Mouse (Mus musculus): ENCODE data around the gene Cnot3. TPM values are rescaled to one million over a fixed set of nuclear protein-coding genes. Genes with fewer than 3 reads are reported as not detected.
"Not testable (repeated sequence)": the region's sequence is repeated elsewhere in the genome, so short reads cannot be mapped to it uniquely, and the experiment has no call there.

Gene Cnot3
- total and polyA plus RNA-seq, 3 experiments: 22.1 to 33.2 (median 23.1) TPM

DNA sequence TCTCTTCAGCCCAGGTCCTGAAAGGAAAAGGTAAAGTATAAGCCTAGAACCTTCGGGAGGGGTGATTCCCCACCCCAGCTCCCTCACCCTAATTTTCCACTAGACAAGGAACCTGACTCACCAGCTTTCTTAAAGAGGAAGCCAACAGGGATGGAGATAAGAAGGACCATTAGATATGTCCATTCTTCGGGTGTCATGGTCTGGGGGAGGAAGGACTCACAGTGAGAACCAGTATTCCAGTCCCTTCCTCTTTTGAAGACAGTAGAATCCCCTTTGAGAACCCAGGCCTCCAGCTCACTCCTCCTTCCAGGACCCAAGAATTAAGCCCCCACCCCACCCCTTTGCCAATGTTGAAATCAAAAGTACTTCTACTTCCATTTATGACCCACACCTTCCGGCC is 46.9 kb downstream of the Cnot3 start:
- peak overlapping the region; percentile 97 for H3K27ac ChIP-seq

GRCm38 (mm10) chr7:3692382-3692986 is 47.4 kb downstream of the Cnot3 start, which contains the start of gene Tsen34:
Gene Tsen34, plus strand, starts transcription at chr7:3692863.
- Histone ChIP-seq H3K27ac (peak within 1 kb of the TSS; percentile 97), H3K36me3 (ENCODE audit: control insufficient read depth, insufficient read depth, low read length) (no peaks in the 10 kb centered on the region; the same call in 1 of the 2 replicates), H3K79me2 (replicated peaks; ENCODE audit: control insufficient read depth, insufficient read depth, low read length) (no peaks in the 10 kb centered on the region), H3K27me3 (ENCODE audit: control insufficient read depth, insufficient read depth, low read length) (no peaks in the 10 kb centered on the region), H3K4me1 (ENCODE audit: control insufficient read depth, insufficient read depth, low read length) (no peaks in the 10 kb centered on the region; the same call in 1 of the 2 replicates), H3K4me3 (peak within 1 kb of the TSS; percentile 72), H3K9ac (ENCODE audit: low read depth, low read length) (peak within 1 kb of the TSS; percentile 92)
- no peak for DNase-seq
- intact Hi-C loops (cut with DNase I): loop anchor here (1.0 to 10.0 kb wide), 5 partner anchors 27 to 995 kb away; partner anchors contain the start of genes Cnot3, Hspbp1, Leng1 and Leng8
- WGBS: under 1% methylated on average over 49 of the region's 49 CpGs
- TF ChIP-seq POLR2A (IDR thresholded peaks at IDR 0.05; ENCODE audit: insufficient read depth, low read depth, low read length): no peak
- 0 out of 2 replicates have a peak, but pooled peaks have one; percentile 6 for TF ChIP-seq EP300 (IDR thresholded peaks at IDR 0.05; ENCODE audit: insufficient read depth, low read depth, low read length)
- peak; percentile 24 for TF ChIP-seq CTCF (IDR thresholded peaks at IDR 0.05)

More for the DNA sequence above, 46.9 kb downstream of the Cnot3 start:
- intact Hi-C loops (cut with DNase I): loop anchor here (1.0 to 10.0 kb wide), 5 partner anchors 27 to 995 kb away; partner anchors contain the start of genes Cnot3, Hspbp1, Leng1 and Leng8
- no peak for DNase-seq
- H3K27me3 ChIP-seq (ENCODE audit: control insufficient read depth, insufficient read depth, low read length): no peaks in the 10 kb centered on the region
- 28% methylated on average over 3 of the region's 3 CpGs for WGBS
- peak overlapping the region; percentile 72 for H3K4me3 ChIP-seq
- H3K79me2 ChIP-seq (replicated peaks; ENCODE audit: control insufficient read depth, insufficient read depth, low read length): no peaks in the 10 kb centered on the region
- no peak for TF ChIP-seq EP300 (IDR thresholded peaks at IDR 0.05; ENCODE audit: insufficient read depth, low read depth, low read length)
- no peak for TF ChIP-seq POLR2A (IDR thresholded peaks at IDR 0.05; ENCODE audit: insufficient read depth, low read depth, low read length)
- no peak for TF ChIP-seq CTCF (IDR thresholded peaks at IDR 0.05)
- no peaks in the 10 kb centered on the region; the same call in 1 of the 2 replicates for H3K36me3 ChIP-seq (ENCODE audit: control insufficient read depth, insufficient read depth, low read length)
- peak overlapping the region; percentile 92; the same call in 1 of the 2 replicates for H3K9ac ChIP-seq (ENCODE audit: low read depth, low read length)
- H3K4me1 ChIP-seq (ENCODE audit: control insufficient read depth, insufficient read depth, low read length): no peaks in the 10 kb centered on the region; the same call in 1 of the 2 replicates

- no peaks in the 10 kb centered on the region for H3K79me2 ChIP-seq (replicated peaks; ENCODE audit: control insufficient read depth, insufficient read depth, low read length)
- H3K36me3 ChIP-seq (ENCODE audit: control insufficient read depth, insufficient read depth, low read length): no peaks in the 10 kb centered on the region; the same call in 1 of the 2 replicates
- H3K27ac ChIP-seq: peak within 1 kb of the TSS; percentile 97
- peak within 1 kb of the TSS; percentile 92 for H3K9ac ChIP-seq (ENCODE audit: low read depth, low read length)
- WGBS: under 1% methylated on average over 55 of the region's 55 CpGs
- no peaks in the 10 kb centered on the region for H3K27me3 ChIP-seq (ENCODE audit: control insufficient read depth, insufficient read depth, low read length)
- DNase-seq: peak; percentile 94 to 96
- TF ChIP-seq CTCF (IDR thresholded peaks at IDR 0.05) (no peak), POLR2A (IDR thresholded peaks at IDR 0.05; ENCODE audit: insufficient read depth, low read depth, low read length) (peak; percentile 97), EP300 (IDR thresholded peaks at IDR 0.05; ENCODE audit: insufficient read depth, low read depth, low read length) (0 out of 2 replicates have a peak, but pooled peaks have one; percentile 4)
- H3K4me1 ChIP-seq (ENCODE audit: control insufficient read depth, insufficient read depth, low read length): no peaks in the 10 kb centered on the region; the same call in 1 of the 2 replicates
- intact Hi-C loops (cut with DNase I): loop anchor here (1.0 to 10.0 kb wide), 6 partner anchors 10 to 994 kb away; partner anchors contain the start of genes Cnot3, Hspbp1, Leng1 and Leng8
- H3K4me3 ChIP-seq: peak within 1 kb of the TSS; percentile 72
Observed at GRCm38 (mm10) chr7:3692987-3693808, 48.1 kb downstream of the Cnot3 start, which contains the start of gene Mboat7. Gene Mboat7, minus strand, starts transcription at chr7:3693523.

DNA sequence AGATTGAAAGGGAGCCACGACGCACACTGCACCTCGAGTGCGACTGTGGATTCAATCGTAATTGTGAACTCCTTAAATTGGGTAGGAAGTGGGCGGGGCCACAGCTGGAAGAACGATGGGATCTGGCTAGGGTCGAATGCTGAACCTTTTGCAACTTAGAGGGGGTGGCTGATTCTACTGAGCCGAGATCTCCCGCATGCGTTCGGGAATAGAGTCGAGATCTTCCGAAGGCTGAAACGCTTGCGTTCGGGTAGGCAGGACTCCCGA is 48.7 kb downstream of the Cnot3 start:
- DNase-seq: no peak
- under 1% methylated on average over 18 of the region's 18 CpGs for WGBS
- no peak for TF ChIP-seq POLR2A (IDR thresholded peaks at IDR 0.05; ENCODE audit: insufficient read depth, low read depth, low read length)
- TF ChIP-seq CTCF (IDR thresholded peaks at IDR 0.05): no peak
- peak; percentile 75; the same call in 1 of the 2 replicates for TF ChIP-seq EP300 (IDR thresholded peaks at IDR 0.05; ENCODE audit: insufficient read depth, low read depth, low read length)
- H3K36me3 ChIP-seq (ENCODE audit: control insufficient read depth, insufficient read depth, low read length): no peaks in the 10 kb centered on the region; the same call in 1 of the 2 replicates
- peak overlapping the region; percentile 97 for H3K27ac ChIP-seq
- peak overlapping the region; percentile 66 for H3K9ac ChIP-seq (ENCODE audit: low read depth, low read length)
- no peaks in the 10 kb centered on the region for H3K27me3 ChIP-seq (ENCODE audit: control insufficient read depth, insufficient read depth, low read length)
- intact Hi-C loops (cut with DNase I): loop anchor here (1.0 to 10.0 kb wide), 5 partner anchors 10 to 994 kb away; partner anchors contain the start of genes Cnot3, Hspbp1, Leng8 and Prpf31
- H3K79me2 ChIP-seq (replicated peaks; ENCODE audit: control insufficient read depth, insufficient read depth, low read length): no peaks in the 10 kb centered on the region
- H3K4me3 ChIP-seq: peak overlapping the region; percentile 72
- H3K4me1 ChIP-seq (ENCODE audit: control insufficient read depth, insufficient read depth, low read length): no peaks in the 10 kb centered on the region; the same call in 1 of the 2 replicates

DNA sequence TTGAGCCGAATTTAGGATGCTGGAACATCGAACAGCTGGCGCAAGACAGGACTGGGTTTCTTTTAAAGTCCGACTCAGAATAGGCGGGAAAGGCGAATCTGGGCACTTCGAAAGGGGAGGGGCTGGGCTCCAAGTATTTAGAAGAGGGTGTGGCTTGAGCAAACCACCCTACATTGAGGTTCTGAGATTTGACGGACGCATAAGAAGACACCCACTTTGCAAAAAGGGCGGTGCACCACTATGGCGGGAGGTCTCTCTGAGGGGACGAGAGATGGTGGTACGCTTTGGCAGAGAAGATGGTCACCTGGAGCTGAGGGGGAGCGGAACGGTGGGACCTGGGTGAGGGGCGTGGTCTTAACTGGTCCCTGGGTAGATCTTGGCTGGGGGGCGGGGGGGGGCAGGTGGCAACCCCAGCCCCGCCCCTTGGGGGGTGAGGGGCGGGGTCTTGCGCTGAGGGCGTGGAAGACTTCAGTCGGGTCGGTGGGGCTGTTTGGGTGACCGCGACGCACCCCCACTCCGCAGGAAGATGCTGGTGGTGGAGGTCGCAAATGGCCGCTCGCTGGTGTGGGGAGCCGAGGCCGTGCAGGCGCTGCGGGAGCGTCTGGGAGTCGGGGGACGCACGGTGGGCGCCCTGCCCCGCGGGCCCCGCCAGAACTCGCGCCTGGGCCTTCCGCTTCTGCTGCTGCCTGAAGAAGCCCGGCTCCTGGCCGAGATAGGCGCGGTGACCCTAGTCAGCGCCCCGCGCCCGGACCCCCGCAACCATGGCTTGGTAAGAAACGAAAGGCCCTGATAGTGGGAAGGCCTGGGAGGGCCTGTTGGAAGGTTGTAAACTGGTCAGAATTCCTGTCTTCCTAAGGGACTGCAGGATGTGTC is 49.2 kb downstream of the Cnot3 start:
- 1% methylated on average over 54 of the region's 55 CpGs for WGBS

DNA sequence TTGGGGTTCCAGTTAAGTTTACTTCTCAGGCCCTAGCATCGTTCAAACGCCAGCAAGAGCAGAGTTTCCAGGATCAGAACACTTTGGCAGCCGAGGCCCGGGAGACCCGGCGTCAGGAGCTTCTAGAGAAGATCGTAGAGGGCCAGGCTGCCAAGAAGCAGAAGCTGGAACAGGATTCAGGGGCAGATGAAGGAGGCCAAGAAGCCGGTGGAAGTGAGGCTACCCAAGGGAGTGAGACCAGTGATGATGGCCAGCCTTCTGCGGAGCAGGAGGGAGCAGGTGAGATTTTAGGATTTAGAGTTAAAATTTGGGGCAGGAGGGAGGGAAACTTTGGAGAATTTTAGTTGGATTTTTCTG is 49.9 kb downstream of the Cnot3 start:
- Histone ChIP-seq H3K27ac (peak overlapping the region; percentile 97), H3K9ac (ENCODE audit: low read depth, low read length) (peak overlapping the region; percentile 58), H3K4me3 (peak overlapping the region; percentile 72)
- WGBS: 8% methylated on average over 9 of the region's 9 CpGs
- H3K79me2 ChIP-seq (replicated peaks; ENCODE audit: control insufficient read depth, insufficient read depth, low read length); H3K4me1 ChIP-seq (ENCODE audit: control insufficient read depth, insufficient read depth, low read length); H3K27me3 ChIP-seq (ENCODE audit: control insufficient read depth, insufficient read depth, low read length); H3K36me3 ChIP-seq (ENCODE audit: control insufficient read depth, insufficient read depth, low read length): not testable (repeated sequence)
- peak in 1 of 2 experiments; percentile 29 for DNase-seq
- intact Hi-C loops (cut with DNase I): loop anchor here (5.0 to 10.0 kb wide), 4 partner anchors 48 to 992 kb away; partner anchors contain the start of genes Cnot3, Hspbp1, Leng8 and Prpf31

More for the DNA sequence above, 49.2 kb downstream of the Cnot3 start:
- Histone ChIP-seq H3K36me3 (ENCODE audit: control insufficient read depth, insufficient read depth, low read length) (no peaks in the 10 kb centered on the region; the same call in 1 of the 2 replicates), H3K4me3 (peak overlapping the region; percentile 72), H3K4me1 (ENCODE audit: control insufficient read depth, insufficient read depth, low read length) (no peaks in the 10 kb centered on the region; the same call in 1 of the 2 replicates), H3K9ac (ENCODE audit: low read depth, low read length) (peak overlapping the region; percentile 66), H3K79me2 (replicated peaks; ENCODE audit: control insufficient read depth, insufficient read depth, low read length) (no peaks in the 10 kb centered on the region), H3K27me3 (ENCODE audit: control insufficient read depth, insufficient read depth, low read length) (no peaks in the 10 kb centered on the region), H3K27ac (peak overlapping the region; percentile 97)
- TF ChIP-seq EP300 (IDR thresholded peaks at IDR 0.05; ENCODE audit: insufficient read depth, low read depth, low read length): no peak
- peak; percentile 74 to 81 for DNase-seq
- intact Hi-C loops (cut with DNase I): loop anchor here (5.0 to 10.0 kb wide), 4 partner anchors 47 to 993 kb away; partner anchors contain the start of genes Cnot3, Hspbp1, Leng8 and Prpf31

Measured in heart, adult 2 months (tissue).